Mouse (Mus musculus) small intestine, adult 2 months (tissue): ENCODE measurements at regions not wholly inside any gene's neighbourhood (a gene's known extent, or its start where the extent isn't known, plus 50 kb on each side); places are given as distances from the start of the nearest gene placed in this dataset.

ENCODE experiments used
- CTCF ChIP-seq: fragments of 200-500 bp; IDR thresholded peaks from 2 replicates; pipeline ENCODE4 v1.5.1; 2012; ENCODE audit warnings: low read depth, mild to moderate bottlenecking, control low read depth, inconsistent platforms, low read length, moderate library complexity, mixed read lengths; ENCODE audit not compliant: insufficient replicate concordance, insufficient read length; ENCODE audit errors: extremely low read depth
- POLR2A ChIP-seq: fragments of 200-500 bp; IDR thresholded peaks from 2 replicates; pipeline ENCODE4 v1.6.1; 2012; ENCODE audit warnings: low read depth, mild to moderate bottlenecking, control low read depth, inconsistent platforms, low read length, moderate library complexity

DNA sequence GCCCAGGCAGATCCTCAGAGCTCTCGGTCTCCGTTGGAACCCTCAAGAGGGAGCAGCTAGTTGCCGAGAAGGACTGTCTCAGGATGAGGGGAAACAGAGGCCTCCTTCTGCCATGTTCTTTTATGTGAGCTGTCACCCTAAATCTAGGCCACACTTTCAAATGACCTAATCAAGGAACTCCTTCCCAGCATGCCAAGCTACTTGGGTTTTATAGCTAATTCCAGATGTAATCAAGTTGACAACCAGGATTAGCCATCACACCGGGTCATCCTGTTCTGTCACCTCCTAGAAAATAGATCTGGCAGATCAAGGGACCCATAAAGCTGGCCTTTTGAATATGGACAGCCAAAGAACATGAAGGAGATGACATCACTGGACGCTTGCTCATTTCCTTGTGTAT lies 267.7 kb upstream of the Pabpc6 start:
- TF ChIP-seq CTCF, result no peak
- no peak for TF ChIP-seq POLR2A
